Mouse (Mus musculus) small intestine, adult 2 months (tissue): ENCODE measurements around the gene Vmn1r3. TPM values are rescaled to one million over a fixed set of nuclear protein-coding genes. Genes with fewer than 3 reads are reported as not detected.
"Not testable (repeated sequence)": the region's sequence is repeated elsewhere in the genome, so short reads cannot be mapped to it uniquely, and the experiment has no call there.

ENCODE experiments used
- H3K27ac ChIP-seq: fragments of 200-500 bp; 2 replicates; pipeline ENCODE4 v1.5.1; 2012; ENCODE audit warnings: low read depth, low read length, control low read depth, inconsistent platforms; ENCODE audit not compliant: insufficient read depth
- H3K27me3 ChIP-seq: fragments of 200-500 bp; 2 replicates; pipeline ENCODE4 v1.6.1; 2012; ENCODE audit warnings: mild to moderate bottlenecking, moderate library complexity, low read length, inconsistent platforms; ENCODE audit not compliant: control insufficient read depth, insufficient read depth
- H3K36me3 ChIP-seq: fragments of 200-500 bp; 2 replicates; pipeline ENCODE4 v1.6.1; 2012; ENCODE audit warnings: mild to moderate bottlenecking, low read length, control low read depth, inconsistent platforms; ENCODE audit not compliant: control insufficient read depth, insufficient read depth
- H3K4me1 ChIP-seq: fragments of 200-500 bp; 2 replicates; pipeline ENCODE4 v1.6.1; 2012; ENCODE audit warnings: low read length, inconsistent platforms, mixed read lengths; ENCODE audit not compliant: control insufficient read depth, insufficient read depth, insufficient read length
- H3K4me3 ChIP-seq: fragments of 200-500 bp; 2 replicates; pipeline ENCODE4 v1.5.1; 2012; ENCODE audit warnings: low read depth, mild to moderate bottlenecking, control low read depth, inconsistent platforms, low read length, moderate library complexity
- WGBS: fragments of 180-500 bp; shearing (Covaris S2); methylation state at CpG from one replicate; pipeline ENCODE4 v1.1.7; 2018; 5-methylcytosine and 5-hydroxymethylcytosine counted together
- polyA plus RNA-seq: library from polyadenylated mRNA; depleted of rRNA; stranded (reverse); fragments of >200 nt; gene quantifications from 2 replicates; pipeline ENCODE4 v1.2.3, GENCODE M21; 2012

Vmn1r3 gene
- polyA plus RNA-seq, 1 experiment = not detected

GRCm38 (mm10) chr4:3216382-3216781, 31.2 kb upstream of the Vmn1r3 start:
- H3K4me3 ChIP-seq, H3K27me3 ChIP-seq, H3K4me1 ChIP-seq, H3K27ac ChIP-seq, H3K36me3 ChIP-seq: not testable (repeated sequence)
- WGBS = 53% methylated on average over 2 of the region's 2 CpGs

DNA sequence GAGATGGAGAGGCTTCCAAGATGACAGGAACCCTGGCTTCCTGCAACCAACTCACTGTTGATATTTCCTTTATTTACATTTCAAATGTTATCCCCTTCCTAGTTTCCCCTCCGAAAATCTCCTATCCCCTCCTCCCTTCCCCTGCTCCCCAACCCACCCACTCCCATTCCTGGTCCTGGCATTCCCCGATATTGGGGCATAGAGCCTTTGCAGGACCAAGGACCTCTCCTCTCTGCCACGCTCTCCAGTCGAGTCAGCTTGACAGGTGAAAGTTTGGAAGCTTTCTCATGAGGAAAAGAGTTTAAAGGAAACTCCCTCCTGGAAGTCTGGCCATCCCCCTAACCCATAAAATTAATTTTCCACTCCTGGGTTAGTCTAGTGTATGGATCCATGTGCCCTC, 28.2 kb upstream of the Vmn1r3 start:
- 67% methylated on average over 3 of the region's 4 CpGs for WGBS

DNA sequence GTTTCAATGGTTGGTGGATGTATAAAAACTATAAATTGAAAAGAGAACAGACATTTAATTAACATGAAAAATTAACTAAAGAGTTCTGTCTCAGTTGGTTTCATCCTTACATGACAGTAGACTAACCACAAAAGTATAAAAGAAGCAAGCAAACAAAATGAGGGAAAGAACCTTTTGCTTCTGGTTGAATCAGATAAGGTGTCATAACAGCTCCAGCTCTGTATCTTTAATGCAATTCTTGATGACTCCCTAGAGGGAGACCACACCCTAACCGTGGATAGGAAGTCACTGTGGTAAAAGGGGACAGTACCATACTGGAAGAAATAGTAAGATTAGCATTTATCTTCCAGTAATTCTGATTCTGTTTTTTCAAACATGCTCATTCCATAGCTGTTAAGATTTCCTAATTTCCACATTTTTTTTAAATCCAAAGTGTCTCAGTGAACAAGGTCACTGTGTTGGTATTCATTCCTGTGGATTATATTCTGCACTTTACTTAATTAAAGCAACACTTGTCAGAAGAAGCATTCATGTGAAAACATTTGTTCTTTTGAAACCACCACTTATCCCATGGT, 24.6 kb upstream of the Vmn1r3 start:
- WGBS = 7% methylated on average over 1 of the region's 1 CpGs
- H3K4me3 ChIP-seq, H3K4me1 ChIP-seq, H3K36me3 ChIP-seq, H3K27ac ChIP-seq, H3K27me3 ChIP-seq: not testable (repeated sequence)

More for the DNA sequence above, 28.2 kb upstream of the Vmn1r3 start:
- H3K4me3 ChIP-seq, H3K27ac ChIP-seq, H3K36me3 ChIP-seq, H3K4me1 ChIP-seq, H3K27me3 ChIP-seq: not testable (repeated sequence)

DNA sequence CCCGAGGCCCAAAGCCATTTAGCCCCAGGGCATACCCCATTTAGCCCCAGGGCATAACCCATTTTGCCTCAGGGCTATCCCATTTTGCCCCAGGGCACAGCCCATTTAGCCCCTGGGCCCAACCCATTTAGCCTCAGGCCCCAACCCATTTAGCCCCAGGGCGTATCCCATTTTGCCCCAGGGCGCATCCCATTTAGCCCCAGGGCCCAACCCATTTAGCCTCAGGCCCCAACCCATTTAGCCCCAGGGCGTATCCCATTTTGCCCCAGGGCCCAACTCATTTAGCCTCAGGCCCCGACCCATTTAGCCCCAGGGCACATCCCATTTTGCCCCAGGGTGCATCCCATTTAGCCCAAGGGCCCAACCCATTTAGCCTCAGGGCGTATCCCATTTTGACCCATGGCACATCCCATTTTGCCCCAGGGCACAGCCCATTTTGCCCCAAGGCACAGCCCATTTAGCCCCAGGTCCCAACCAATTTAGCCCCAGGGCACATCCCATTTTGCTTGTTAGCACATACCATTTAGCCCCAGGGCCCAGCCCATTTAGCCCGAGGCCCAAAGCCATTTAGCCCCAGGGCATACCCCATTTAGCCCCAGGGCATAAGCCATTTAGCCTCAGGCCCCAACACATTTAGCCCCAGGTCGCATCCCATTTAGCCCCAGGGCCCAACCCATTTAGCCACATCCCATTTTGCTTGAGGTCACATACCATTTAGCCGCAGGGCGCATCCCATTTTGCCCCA, 8.2 kb downstream of the Vmn1r3 start:
- WGBS = 86% methylated on average over 10 of the region's 10 CpGs
- H3K4me3 ChIP-seq, H3K27ac ChIP-seq, H3K36me3 ChIP-seq, H3K4me1 ChIP-seq, H3K27me3 ChIP-seq: not testable (repeated sequence)

GRCm38 (mm10) chr4:3176195-3176594, 9.0 kb downstream of the Vmn1r3 start:
- H3K27me3 ChIP-seq, H3K36me3 ChIP-seq, H3K4me3 ChIP-seq, H3K4me1 ChIP-seq, H3K27ac ChIP-seq: not testable (repeated sequence)
- WGBS = 92% methylated on average over 6 of the region's 6 CpGs

DNA sequence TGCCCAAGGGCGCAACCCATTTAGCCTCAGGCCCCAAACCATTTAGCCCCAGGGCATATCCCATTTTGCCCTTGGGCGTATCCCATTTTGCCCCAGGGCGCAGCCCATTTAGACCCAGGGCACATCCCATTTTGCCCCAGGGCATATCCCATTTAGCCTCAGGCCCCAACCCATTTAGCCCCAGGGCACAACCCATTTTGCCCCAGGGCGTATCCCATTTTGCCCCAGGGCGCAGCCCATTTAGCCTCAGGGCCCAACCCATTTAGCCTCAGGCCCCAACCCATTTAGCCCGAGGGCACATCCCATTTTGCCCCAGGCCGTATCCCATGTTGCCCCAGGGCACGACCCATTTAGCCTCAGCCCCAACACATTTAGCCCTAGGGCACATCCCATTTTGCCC, 9.4 kb downstream of the Vmn1r3 start:
- not testable (repeated sequence) for H3K27ac ChIP-seq, H3K4me1 ChIP-seq, H3K27me3 ChIP-seq, H3K36me3 ChIP-seq, H3K4me3 ChIP-seq
- WGBS = 86% methylated on average over 7 of the region's 8 CpGs

GRCm38 (mm10) chr4:3174586-3174985, 10.6 kb downstream of the Vmn1r3 start:
- not testable (repeated sequence) for H3K4me3 ChIP-seq, H3K36me3 ChIP-seq, H3K27me3 ChIP-seq, H3K4me1 ChIP-seq, H3K27ac ChIP-seq
- 80% methylated on average over 4 of the region's 4 CpGs for WGBS

- not testable (repeated sequence) for H3K27me3 ChIP-seq, H3K4me1 ChIP-seq, H3K36me3 ChIP-seq, H3K4me3 ChIP-seq, H3K27ac ChIP-seq
- no CpG with 5 or more reads among the region's 1 CpGs for WGBS
These were observed 18.1 kb downstream of the Vmn1r3 start, which contains the start of gene Vmn1r2 for GRCm38 (mm10) chr4:3167020-3167419. TSS of gene Vmn1r2 (plus strand) at chr4:3167320.
